Mouse (Mus musculus): ENCODE measurements around the gene Hist1h4c.
"Not testable (repeated sequence)": the region's sequence is repeated elsewhere in the genome, so short reads cannot be mapped to it uniquely, and the experiment has no call there.

Gene Hist1h4c

DNA sequence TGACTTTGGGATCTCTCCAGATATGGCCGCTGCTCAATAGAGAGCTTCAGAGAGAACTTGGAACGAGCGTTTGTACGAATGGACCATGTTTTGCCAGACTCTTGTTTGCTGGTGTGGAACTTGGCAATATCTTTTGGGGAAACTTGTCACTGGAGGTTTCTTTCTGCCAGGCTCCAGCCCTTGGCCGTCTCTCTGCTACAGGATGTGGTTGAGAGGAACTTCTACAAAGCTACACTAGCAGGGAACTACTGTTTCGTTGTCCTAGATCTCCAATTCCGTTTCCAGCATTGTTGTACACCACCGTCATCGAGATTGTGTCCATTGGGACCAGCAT, 30.9 kb upstream of the Hist1h4c start:
- no peak for DNase-seq (ENCODE audit: low read depth)

DNA sequence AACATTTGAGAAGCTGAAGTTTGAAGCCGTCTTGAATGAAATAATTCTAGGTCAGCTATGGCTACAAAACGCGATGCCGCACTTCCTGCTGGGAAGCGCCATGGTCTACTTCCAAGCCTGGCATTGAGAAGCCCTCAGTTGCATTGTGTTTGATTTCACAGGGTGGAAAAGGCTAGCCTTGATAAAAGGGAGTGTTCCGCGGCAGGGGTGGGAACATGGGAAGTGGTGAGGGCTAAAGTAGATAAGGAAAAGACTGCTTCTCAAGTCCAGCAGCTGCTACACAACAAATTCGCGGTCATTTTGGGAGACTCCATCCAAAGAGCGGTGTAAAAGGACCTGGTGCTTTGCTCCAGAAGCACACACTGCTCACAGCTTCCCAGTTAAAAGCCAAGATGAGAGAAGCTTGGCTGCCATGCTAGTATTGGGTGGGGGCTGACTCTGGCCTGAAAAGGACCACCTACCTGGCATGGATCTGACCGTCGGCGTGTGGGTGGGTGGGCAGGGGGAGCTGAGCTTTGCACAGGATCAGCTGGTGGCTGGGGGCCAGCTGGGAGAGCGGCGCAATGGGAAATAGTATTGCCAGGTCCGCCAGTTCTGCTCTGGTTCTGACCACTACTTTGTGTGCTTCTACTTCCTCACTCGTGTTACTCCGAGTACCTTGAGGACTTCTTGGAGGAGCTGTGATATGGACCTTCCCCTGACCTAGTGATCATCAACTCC, 30.4 kb upstream of the Hist1h4c start:
- DNase-seq (ENCODE audit: low read depth) = no peak

DNA sequence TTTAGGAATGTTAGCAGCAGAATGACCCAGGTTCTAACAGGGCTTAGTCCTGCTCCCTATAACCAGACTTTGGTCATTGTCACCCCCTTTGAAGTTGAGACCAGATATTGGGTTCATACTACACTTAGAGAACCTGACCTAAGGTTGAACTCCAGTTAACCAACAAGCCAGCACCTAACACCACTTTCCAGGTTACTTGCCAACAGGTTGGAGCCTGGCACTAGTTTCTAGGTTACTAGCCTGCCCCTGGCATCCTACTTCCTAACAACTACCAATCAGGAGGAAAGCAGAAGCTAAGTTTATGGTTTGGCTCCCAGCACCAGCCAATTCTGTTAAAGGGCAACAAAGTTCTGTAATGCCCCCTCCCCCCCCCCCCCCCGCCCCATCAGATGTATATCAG, 27.0 kb upstream of the Hist1h4c start:
- DNase-seq (ENCODE audit: low read depth) = no peak

DNA sequence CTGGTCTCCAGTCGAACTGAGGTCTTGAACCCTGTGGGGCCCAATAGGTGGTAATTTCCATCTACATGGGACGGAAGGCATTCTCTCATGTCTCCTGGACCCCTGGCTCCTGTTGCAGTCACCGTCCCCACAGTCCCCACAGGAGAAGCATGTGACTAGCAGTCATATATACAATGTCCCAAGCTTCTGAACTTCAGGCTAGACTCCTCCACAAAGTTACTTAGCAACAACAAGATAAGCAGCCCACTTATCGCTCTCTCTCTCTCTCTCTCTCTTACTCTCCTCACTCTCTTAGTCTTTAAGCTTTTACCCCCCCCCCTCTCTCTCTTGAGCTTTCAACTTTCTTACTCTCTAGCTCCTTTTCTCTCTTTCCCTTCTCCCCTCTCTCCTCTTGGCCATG, 26.0 kb upstream of the Hist1h4c start:
- no peak for DNase-seq (ENCODE audit: low read depth)

DNA sequence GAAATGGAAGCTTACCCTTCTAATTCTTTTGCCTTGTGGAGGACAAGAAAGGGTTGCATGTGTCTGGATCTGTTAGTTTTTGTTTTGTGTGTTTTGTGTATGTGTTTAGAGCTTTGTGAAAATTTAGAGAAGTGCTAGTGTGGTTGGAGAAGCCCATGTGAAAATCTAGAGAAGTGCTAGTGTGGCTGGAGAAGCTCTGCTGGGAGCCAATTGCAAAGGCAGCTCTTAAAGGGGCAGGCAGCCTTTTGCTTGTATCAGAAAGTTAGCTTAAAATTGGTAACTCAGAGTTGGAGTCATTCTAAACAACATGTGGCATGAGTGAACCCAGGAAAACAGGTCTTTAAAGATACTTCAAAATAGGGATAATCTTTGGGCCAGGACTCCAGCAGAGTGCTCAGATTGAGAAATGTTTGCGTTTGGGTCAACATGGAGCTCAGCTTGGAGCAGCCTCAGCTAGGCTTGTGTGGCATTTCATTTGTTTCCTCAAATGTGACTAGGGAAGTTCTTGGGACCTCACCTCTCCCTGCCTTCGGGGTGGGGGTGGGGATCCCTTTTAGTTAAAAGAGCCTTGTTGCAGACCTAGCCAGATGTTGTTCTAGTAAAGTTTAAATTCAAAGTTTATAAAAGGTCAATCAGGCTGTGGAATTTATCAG, 19.5 kb upstream of the Hist1h4c start:
- DNase-seq (ENCODE audit: low read depth) = not testable (repeated sequence)

DNA sequence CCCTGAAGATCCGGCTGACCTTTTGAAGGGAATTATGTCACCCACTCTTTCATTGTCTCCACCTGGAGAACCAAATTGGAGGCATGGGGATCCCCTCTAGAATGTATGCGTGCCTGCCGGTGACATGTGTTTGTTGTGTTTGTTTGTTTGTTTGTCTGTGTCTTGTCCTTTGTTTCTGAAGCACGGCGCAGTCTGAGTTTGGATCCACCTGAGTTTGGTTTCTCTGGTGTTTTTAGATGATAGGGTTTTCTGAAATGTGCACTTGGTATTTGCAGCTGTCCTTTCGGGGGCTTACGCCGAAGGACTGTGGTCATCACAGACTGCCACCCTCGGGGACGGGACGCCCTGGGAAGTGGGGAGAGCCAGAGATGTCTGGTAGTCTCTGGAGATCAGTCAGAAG, 18.9 kb upstream of the Hist1h4c start:
- DNase-seq (ENCODE audit: low read depth) = no peak

DNA sequence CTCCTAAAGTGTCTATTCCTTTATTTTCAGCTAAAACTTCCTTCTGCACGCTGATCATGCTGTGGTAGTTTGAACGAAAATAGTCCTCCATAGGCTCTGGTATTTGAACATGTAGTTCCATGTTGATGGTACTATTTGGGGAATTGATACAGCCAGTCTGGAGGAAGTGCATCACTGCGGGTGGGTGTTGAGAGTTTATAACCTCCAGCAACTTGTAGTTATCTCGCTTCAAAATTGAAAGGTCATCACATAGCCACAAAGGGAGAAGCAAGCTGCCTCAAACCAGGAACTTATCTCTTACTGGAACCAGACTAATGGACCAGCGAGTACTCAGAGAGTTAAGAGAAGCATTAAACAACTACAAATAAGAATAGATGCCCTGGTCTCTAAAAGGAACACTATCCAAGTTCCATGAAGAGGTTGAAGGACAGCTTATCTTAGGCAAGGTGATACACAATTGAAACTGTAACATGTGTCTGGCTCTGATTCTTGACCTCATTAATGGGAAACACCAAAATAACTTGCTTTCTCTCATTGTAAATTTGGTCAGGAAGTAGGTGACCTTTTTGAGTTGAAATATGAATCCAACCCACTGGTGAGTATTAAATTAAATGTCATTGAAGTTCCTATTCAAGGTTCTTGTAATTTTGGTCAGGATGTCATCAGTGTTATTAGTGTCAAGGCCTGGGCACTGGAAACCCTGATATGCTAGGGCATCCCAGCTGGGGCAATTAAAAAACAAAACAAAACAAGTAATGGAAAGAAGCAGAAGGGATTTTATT, 18.2 kb upstream of the Hist1h4c start:
- DNase-seq (ENCODE audit: low read depth) = no peak

DNA sequence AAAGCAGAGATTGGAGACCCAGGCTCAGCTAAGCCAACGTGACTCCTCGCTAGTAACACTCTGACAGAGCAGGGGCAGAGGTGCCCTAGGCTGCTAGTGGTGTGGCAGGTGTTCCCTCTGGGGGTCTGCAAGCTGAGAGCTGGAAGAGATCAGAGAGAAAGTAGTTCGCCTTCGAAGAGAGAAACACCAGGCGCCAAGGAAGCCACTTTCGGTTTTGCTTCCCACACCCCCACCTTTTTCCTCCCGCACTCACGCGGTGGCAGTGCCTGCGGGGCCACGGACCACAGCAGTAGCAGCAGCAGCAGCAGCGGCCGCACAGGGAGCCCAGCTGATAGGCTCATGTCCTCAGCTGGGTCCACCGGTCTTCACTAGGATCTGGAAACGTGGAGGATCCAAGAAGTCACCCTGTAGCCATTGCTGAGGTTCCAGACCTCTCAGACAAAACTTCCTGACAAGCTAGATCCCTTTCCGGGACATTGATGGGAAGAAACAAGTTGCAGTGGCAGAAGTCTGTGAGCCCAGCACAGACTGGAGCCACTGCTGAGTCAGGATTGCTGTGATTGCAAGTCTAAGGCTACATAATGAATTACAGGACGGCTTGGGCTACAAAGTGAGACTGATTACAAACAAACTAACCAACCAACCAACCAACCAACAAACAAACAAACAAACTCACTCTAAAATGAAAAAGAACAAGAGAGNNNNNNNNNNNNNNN, 12.3 kb upstream of the Hist1h4c start, which contains the start of gene Hfe:
Hfe (minus strand) TSS at position 481 of the 716 bp plus-strand sequence.
- DNase-seq (ENCODE audit: low read depth) = no peak

DNA sequence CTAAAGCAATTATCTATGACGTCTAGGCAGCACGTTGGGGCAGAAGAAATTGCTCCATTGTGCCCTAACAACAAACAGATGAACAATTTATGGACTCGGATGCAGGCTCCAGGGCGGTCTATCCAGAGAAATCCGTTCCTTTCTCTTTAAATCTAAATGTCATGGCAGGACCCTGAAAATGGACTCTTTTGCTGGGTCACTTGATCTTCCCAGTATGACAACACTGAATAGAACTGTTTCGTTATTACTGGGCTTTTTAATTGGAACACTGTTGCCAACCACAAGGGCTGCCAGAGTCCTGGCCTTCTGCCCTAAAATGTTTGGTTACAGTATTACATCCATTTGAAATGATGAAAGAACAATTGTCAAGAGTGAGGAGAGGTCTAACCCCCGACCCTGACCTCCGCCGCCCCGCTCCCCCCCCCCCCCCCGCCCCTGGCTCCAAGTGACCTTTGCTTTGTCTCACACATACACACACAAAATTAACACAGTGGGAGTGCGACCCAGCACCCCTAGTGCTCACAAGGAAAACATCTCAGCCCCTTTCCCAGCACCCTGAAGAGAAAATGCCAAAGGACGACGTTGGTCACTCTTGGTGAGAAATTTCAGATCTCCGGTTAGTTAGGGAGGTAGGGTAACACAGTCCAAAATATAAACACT, 11.6 kb upstream of the Hist1h4c start:
- no peak for DNase-seq (ENCODE audit: low read depth)

DNA sequence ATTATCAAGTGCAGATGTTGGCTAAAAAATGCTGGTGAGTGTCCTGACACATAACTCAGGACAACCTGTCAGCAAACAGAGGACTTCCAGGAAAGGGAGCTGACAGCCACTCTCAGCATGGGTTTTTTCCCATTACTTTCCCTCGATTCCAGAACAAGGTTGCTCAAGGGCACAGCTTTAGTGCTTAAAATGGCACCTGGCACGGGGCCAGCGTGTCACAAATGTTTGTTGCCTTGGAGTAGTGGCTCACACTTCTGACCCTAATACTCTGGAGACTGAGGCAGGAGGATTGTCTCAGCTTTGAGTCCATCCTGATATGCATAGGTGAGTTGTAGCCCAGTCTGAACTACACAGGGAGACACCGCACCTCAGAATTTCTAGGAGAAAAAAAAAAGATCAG, 10.4 kb upstream of the Hist1h4c start:
- no peak for DNase-seq (ENCODE audit: low read depth)

DNA sequence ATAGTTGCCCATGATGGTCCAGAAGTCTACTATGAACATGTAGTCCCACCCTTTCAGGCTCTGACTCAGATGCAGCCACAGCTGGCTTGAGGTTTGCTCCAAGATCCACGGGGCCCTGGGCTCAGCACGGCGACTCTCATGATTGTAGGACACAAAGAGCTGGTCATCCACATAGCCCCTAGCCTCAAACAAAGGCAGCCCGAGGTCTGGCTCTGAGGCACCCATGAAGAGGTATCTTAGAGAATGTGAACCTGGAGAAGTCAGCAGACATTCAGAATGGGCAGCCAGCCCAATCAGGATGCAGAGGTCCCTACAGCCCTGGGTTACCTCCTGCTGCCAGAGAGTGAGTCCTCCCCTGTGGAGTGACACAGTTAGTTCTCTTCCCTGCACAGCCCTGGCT, 9.8 kb upstream of the Hist1h4c start:
- no peak for DNase-seq (ENCODE audit: low read depth)

DNA sequence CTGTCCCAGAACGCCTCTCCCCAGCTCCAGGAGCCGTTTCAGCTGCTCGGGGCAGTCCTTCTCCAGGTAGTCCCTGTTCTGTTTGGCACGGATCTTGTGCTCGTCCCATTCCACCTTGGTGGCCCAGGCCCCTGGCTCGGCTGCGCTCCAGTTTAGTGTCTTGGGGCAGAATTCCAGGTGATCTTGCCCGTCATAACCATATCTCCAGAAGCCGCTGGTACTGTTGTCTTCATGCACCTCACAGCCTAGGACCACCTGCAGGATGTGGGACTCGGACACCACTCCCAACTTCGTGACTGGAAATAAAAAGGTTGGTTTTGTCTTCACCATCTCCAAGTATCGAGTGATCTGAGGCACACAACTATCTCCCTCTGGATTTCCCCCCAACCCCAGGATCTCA, 8.5 kb upstream of the Hist1h4c start:
- no peak for DNase-seq (ENCODE audit: low read depth)

DNA sequence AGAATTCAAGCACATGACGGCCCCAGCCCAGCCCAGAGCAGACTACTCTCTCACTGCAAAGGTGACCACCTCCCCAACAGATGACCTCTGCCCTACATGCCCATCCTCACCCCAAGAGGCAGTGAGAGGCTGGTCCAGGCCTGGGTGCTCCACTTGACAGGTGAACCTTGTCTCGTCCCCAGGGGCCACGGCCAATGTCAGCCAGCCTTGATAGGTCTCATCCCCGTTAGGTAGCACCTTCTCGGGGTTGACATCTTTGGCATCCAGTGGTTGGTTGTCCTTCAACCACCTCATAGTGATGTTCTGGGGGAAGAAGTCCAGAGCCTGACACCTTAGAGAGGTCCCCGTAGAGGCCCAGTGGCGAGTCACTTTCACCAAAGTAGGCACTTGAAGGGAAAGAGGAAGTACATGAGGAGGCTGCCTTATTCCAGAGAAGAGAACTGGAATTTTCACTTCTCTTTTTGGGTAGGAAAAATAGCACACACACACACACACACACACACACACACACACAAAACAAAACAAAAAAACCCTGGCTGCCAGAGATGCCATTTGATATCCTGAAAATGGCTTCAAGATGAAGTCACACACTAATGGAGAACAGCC, 7.6 kb upstream of the Hist1h4c start:
- DNase-seq (ENCODE audit: low read depth) = no peak

DNA sequence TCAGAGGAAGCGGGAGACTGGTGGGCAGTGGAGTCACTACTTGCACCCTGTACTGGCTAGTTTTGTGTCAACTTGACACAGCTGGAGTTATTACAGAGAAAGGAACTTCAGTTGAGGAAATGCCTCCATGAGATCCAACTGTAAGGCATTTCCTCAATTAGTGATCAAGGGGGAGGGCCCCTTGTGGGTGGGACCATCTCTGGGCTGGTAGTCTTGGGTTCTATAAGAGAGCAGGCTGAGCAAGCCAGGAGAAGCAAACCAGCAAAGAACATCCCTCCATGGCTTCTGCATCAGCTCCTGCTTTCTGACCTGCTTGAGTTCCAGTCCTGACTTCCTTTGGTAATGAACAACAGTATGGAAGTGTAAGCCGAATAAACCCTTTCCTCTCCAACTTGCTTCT, 4.5 kb upstream of the Hist1h4c start:
- not testable (repeated sequence) for DNase-seq (ENCODE audit: low read depth)

DNA sequence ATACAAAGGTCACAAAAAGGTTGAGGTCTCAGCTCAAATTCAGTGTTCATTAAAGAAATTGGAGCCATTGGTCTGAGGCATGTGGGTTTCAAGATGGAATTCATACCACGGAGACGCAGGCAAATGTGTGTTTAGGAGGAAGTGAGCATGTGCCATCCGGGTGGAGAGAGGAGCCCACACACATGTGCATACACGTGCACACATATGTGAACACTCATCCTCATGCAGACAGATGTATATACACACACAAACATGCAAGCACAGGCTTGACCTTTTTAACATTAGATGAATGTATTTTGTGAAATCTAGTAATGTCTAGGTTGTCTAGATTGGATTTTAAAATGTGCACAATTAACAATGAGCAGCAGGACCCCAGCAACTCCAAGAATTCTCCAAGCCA, 4.0 kb upstream of the Hist1h4c start:
- no peak for DNase-seq (ENCODE audit: low read depth)

DNA sequence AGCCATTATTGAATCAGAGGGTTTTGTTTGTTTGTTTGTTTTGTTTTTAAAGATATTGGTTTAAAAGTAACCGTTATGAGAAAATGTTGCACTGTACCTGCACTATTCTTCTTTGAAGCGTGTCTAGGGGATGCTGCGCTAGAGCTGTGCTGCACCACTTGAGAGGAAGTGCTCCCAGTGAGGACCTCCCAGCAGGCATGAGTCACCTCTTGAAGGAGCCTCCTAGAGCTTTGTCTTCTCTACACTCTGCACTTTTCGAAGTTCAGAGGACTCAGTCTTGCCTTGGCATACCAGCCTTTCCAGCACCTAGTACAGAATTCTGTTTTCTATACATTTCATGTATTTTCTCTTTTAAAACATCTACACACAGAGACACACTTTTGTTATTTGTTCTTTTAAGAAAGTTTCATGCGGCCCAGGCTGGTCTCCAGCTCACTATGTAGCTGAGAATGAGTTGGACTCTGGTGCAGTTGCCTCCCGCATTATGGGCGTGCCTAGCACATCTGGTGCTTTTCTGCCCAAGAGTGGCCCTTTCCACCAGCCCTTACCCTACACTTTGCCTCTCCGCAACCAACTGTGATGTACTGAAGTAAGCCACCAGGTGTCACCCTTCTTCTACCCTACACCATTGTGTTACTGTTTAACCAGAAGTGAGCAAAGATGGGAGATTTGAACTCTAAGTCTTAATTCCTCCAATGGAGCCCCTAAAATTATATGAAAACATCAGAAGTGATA, 2.7 kb upstream of the Hist1h4c start:
- DNase-seq (ENCODE audit: low read depth) = no peak

DNA sequence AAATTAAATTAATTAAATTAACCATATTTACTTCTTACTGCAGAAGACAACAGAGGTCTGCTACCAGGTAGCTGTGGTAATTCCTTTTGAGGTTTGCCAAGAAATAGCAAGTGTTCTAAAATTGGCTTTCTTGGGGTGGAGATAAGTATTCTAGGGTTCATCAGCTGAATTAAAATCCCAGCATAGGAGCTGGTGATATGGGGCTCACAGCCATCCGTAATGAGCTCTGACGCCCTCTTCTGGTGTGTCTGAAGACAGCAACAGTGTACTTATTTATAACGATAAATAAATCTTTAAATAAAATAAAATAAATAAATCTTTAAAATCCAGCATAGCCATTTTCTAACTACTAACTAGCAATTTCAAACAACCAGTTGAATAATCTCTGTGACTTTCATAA, 1.5 kb upstream of the Hist1h4c start:
- DNase-seq (ENCODE audit: low read depth) = no peak

DNA sequence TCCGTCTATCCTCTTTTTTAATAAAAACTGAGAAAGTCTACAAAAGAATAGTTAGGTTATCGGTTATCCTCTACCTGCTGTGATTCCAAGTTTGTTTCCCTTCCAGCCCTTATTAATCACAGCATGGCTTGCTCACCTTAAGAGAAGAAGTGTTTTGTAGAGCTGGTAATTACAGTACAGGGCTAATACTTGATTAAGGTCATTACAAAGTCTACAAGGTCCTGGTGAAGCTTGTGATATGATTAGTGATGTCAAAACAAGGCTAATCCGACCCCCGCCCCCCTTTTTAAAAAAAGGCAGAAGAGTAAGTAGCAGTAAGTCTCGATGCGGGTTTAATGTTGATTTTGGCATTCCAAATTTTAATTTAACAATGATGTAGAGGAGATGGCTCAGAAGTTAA, 742 bp upstream of the Hist1h4c start:
- DNase-seq (ENCODE audit: low read depth) = no peak

DNA sequence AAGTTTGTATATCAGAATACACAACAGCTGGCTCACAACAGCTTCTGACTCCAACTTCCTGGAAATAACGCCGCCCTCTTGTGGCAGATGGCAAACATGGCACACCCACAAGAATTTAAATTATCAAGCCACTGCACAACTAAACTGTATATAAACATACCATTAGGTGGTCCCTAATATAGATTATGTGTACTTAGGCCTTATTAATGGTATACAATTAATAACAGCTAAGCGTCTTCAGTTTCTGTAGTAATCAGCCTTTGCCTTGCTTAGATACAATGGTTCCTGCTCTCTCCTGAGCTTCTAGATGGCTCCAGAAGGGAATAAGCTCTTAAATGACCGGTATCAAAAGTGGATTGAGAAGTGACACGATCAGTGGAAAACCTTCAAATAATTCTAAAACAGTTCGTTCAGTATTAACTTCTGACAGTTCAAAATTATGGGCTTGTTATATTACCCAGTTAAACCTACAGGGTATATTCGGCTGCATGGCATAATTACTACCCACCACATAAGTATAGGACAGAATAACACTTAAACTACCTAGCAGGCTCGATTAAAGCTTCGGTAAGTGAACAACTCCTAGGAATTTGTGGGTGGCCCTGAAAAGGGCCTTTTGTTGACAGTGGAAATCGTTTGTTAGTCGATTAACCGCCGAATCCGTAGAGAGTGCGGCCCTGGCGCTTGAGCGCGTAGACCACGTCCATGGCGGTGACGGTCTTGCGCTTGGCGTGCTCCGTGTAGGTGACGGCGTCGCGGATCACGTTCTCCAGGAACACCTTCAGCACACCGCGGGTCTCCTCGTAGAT, 559 bp downstream of the Hist1h4c start:
- no peak for DNase-seq (ENCODE audit: low read depth)

DNA sequence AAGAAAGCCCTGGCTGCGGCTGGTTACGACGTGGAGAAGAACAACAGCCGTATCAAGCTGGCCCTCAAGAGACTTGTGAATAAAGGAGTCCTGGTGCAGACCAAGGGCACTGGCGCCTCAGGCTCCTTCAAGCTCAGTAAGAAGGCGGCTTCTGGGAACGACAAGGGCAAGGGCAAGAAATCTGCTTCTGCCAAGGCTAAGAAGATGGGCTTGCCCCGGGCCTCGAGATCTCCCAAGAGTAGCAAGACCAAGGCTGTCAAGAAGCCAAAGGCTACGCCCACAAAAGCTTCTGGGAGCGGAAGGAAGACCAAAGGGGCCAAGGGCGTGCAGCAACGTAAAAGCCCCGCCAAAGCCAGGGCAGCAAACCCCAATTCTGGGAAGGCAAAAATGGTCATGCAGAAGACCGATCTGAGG, 2.2 kb downstream of the Hist1h4c start:
- no peak for DNase-seq (ENCODE audit: low read depth)
